Mouse (Mus musculus): ENCODE results near the gene Igf2bp1. TPM values are rescaled to one million over a fixed set of nuclear protein-coding genes. Genes with fewer than 3 reads are reported as not detected.

The Igf2bp1 gene
- polyA plus RNA-seq, 1 experiment from 2014 or later = 11.8 TPM

- Histone ChIP-seq H3K36me3 (0 out of 2 replicates have a peak, but pooled peaks cover under 1% of the 10 kb centered on the region), H3K27ac (replicated peaks) (no peak overlapping the region), H3K9me3 (no peaks in the 10 kb centered on the region), H3K4me2 (no peak overlapping the region), H3K4me1 (replicated peaks) (no peaks in the 10 kb centered on the region), H3K4me3 (no peak overlapping the region), H3K27me3 (no peaks in the 10 kb centered on the region), H3K9ac (no peak overlapping the region)
- WGBS = 93% methylated on average over 12 of the region's 12 CpGs
- ATAC-seq (ENCODE audit: low FRiP score, low read depth) = no peak
Observed at GRCm38 (mm10) chr11:95981804-95982203, 23.9 kb downstream of the Igf2bp1 start.

- Histone ChIP-seq H3K9ac (no peak overlapping the region), H3K27me3 (no peaks in the 10 kb centered on the region), H3K4me3 (no peak overlapping the region), H3K36me3 (peaks cover 8% of the 10 kb centered on the region; the same call in 1 of the 2 replicates), H3K27ac (replicated peaks) (no peak overlapping the region), H3K4me2 (no peak overlapping the region), H3K4me1 (replicated peaks) (no peaks in the 10 kb centered on the region), H3K9me3 (no peaks in the 10 kb centered on the region)
- 74% methylated on average over 8 of the region's 8 CpGs for WGBS
- no peak for ATAC-seq (ENCODE audit: low FRiP score, low read depth)
Observed at GRCm38 (mm10) chr11:95980762-95981418, 24.9 kb downstream of the Igf2bp1 start.

- no peaks in the 10 kb centered on the region for H3K4me1 ChIP-seq (replicated peaks)
- H3K36me3 ChIP-seq = peaks cover 10% of the 10 kb centered on the region; the same call in 1 of the 2 replicates
- no peaks in the 10 kb centered on the region for H3K9me3 ChIP-seq
- no peak overlapping the region for H3K27ac ChIP-seq (replicated peaks)
- no peak overlapping the region for H3K4me2 ChIP-seq
- no peak overlapping the region for H3K4me3 ChIP-seq
- no peak for ATAC-seq (ENCODE audit: low FRiP score, low read depth)
- H3K27me3 ChIP-seq = no peaks in the 10 kb centered on the region
- WGBS = 90% methylated on average over 3 of the region's 3 CpGs
- no peak overlapping the region for H3K9ac ChIP-seq
Observed at GRCm38 (mm10) chr11:95978487-95978886, 27.3 kb downstream of the Igf2bp1 start.

GRCm38 (mm10) chr11:95976290-95976689, 29.4 kb downstream of the Igf2bp1 start:
- ATAC-seq (ENCODE audit: low FRiP score, low read depth) = no peak
- no peak overlapping the region for H3K4me3 ChIP-seq
- 93% methylated on average over 2 of the region's 2 CpGs for WGBS
- peaks cover 10% of the 10 kb centered on the region; the same call in 1 of the 2 replicates for H3K36me3 ChIP-seq
- H3K4me1 ChIP-seq (replicated peaks) = no peaks in the 10 kb centered on the region
- no peaks in the 10 kb centered on the region for H3K27me3 ChIP-seq
- no peaks in the 10 kb centered on the region for H3K9me3 ChIP-seq
- H3K4me2 ChIP-seq = no peak overlapping the region
- no peak overlapping the region for H3K9ac ChIP-seq
- H3K27ac ChIP-seq (replicated peaks) = no peak overlapping the region

GRCm38 (mm10) chr11:95975694-95976093, 30.0 kb downstream of the Igf2bp1 start:
- no peak for ATAC-seq (ENCODE audit: low FRiP score, low read depth)
- peaks cover 11% of the 10 kb centered on the region for H3K36me3 ChIP-seq
- H3K4me1 ChIP-seq (replicated peaks) = no peaks in the 10 kb centered on the region
- H3K27ac ChIP-seq (replicated peaks) = no peak overlapping the region
- H3K4me3 ChIP-seq = no peak overlapping the region
- H3K9ac ChIP-seq = no peak overlapping the region
- H3K9me3 ChIP-seq = no peaks in the 10 kb centered on the region
- no peak overlapping the region for H3K4me2 ChIP-seq
- no peaks in the 10 kb centered on the region for H3K27me3 ChIP-seq
- 96% methylated on average over 5 of the region's 5 CpGs for WGBS

- Histone ChIP-seq H3K4me1 (replicated peaks) (no peaks in the 10 kb centered on the region), H3K27ac (replicated peaks) (no peak overlapping the region), H3K4me3 (no peak overlapping the region), H3K9me3 (no peaks in the 10 kb centered on the region), H3K4me2 (no peak overlapping the region), H3K9ac (no peak overlapping the region), H3K36me3 (peaks cover 26% of the 10 kb centered on the region), H3K27me3 (no peaks in the 10 kb centered on the region)
- no peak for ATAC-seq (ENCODE audit: low FRiP score, low read depth)
- 90% methylated on average over 6 of the region's 6 CpGs for WGBS
Observed at GRCm38 (mm10) chr11:95973187-95973586, 32.6 kb downstream of the Igf2bp1 start.

- Histone ChIP-seq H3K4me3 (no peak overlapping the region), H3K36me3 (peaks cover 19% of the 10 kb centered on the region; the same call in 1 of the 2 replicates), H3K4me2 (no peak overlapping the region), H3K4me1 (replicated peaks) (no peaks in the 10 kb centered on the region), H3K9me3 (no peaks in the 10 kb centered on the region), H3K27me3 (no peaks in the 10 kb centered on the region), H3K9ac (no peak overlapping the region), H3K27ac (replicated peaks) (no peak overlapping the region)
- 78% methylated on average over 7 of the region's 7 CpGs for WGBS
- no peak for ATAC-seq (ENCODE audit: low FRiP score, low read depth)
Observed at GRCm38 (mm10) chr11:95963304-95963703, 42.4 kb downstream of the Igf2bp1 start.

GRCm38 (mm10) chr11:95959152-95959551, 46.6 kb downstream of the Igf2bp1 start:
- 54% methylated on average over 6 of the region's 6 CpGs for WGBS
- Histone ChIP-seq H3K9ac (no peak overlapping the region), H3K27ac (replicated peaks) (no peak overlapping the region), H3K4me1 (replicated peaks) (no peaks in the 10 kb centered on the region), H3K4me3 (no peak overlapping the region), H3K36me3 (no peaks in the 10 kb centered on the region), H3K27me3 (no peaks in the 10 kb centered on the region), H3K9me3 (no peaks in the 10 kb centered on the region), H3K4me2 (no peak overlapping the region)
- no peak for ATAC-seq (ENCODE audit: low FRiP score, low read depth)

- Histone ChIP-seq H3K4me3 (no peak overlapping the region), H3K9me3 (no peaks in the 10 kb centered on the region), H3K27ac (replicated peaks) (no peak overlapping the region), H3K36me3 (no peaks in the 10 kb centered on the region), H3K4me1 (replicated peaks) (no peaks in the 10 kb centered on the region), H3K4me2 (no peak overlapping the region), H3K27me3 (no peaks in the 10 kb centered on the region), H3K9ac (no peak overlapping the region)
- no peak for ATAC-seq (ENCODE audit: low FRiP score, low read depth)
- WGBS = 69% methylated on average over 9 of the region's 9 CpGs
Observed at GRCm38 (mm10) chr11:95958251-95958650, 47.5 kb downstream of the Igf2bp1 start.

GRCm38 (mm10) chr11:95957407-95957806, 48.3 kb downstream of the Igf2bp1 start:
- H3K27ac ChIP-seq (replicated peaks) = no peak overlapping the region
- H3K36me3 ChIP-seq = no peaks in the 10 kb centered on the region
- peak overlapping the region; percentile 29; the same call in 1 of the 2 replicates for H3K4me2 ChIP-seq
- no peak overlapping the region for H3K9ac ChIP-seq
- H3K4me3 ChIP-seq = 0 out of 2 replicates have a peak overlapping the region, but pooled peaks have one; percentile 3
- H3K27me3 ChIP-seq = no peaks in the 10 kb centered on the region
- WGBS = 68% methylated on average over 7 of the region's 7 CpGs
- no peaks in the 10 kb centered on the region for H3K9me3 ChIP-seq
- no peak for ATAC-seq (ENCODE audit: low FRiP score, low read depth)
- H3K4me1 ChIP-seq (replicated peaks) = no peaks in the 10 kb centered on the region

- Histone ChIP-seq H3K4me2 (no peak overlapping the region), H3K36me3 (no peaks in the 10 kb centered on the region), H3K4me3 (no peak overlapping the region), H3K9me3 (no peaks in the 10 kb centered on the region), H3K27me3 (no peaks in the 10 kb centered on the region), H3K4me1 (replicated peaks) (no peaks in the 10 kb centered on the region), H3K9ac (no peak overlapping the region), H3K27ac (replicated peaks) (no peak overlapping the region)
- no peak for ATAC-seq (ENCODE audit: low FRiP score, low read depth)
- 89% methylated on average over 5 of the region's 5 CpGs for WGBS
Observed at GRCm38 (mm10) chr11:95953313-95953712, 52.4 kb downstream of the Igf2bp1 start.

GRCm38 (mm10) chr11:95945838-95946472, 59.8 kb downstream of the Igf2bp1 start:
- Histone ChIP-seq H3K27me3 (no peaks in the 10 kb centered on the region), H3K36me3 (no peaks in the 10 kb centered on the region), H3K27ac (replicated peaks) (no peak overlapping the region), H3K9me3 (no peaks in the 10 kb centered on the region), H3K4me3 (no peak overlapping the region), H3K9ac (no peak overlapping the region), H3K4me1 (replicated peaks) (no peaks in the 10 kb centered on the region), H3K4me2 (no peak overlapping the region)
- no peak for ATAC-seq (ENCODE audit: low FRiP score, low read depth)
- WGBS = 63% methylated on average over 13 of the region's 13 CpGs

All from hindbrain, embryonic 15.5 days (tissue).